Mouse (Mus musculus): Measurements from ENCODE around the gene Gm21083.
"Not testable (repeated sequence)": the region's sequence is repeated elsewhere in the genome, so short reads cannot be mapped to it uniquely, and the experiment has no call there.

Gene Gm21083

DNA sequence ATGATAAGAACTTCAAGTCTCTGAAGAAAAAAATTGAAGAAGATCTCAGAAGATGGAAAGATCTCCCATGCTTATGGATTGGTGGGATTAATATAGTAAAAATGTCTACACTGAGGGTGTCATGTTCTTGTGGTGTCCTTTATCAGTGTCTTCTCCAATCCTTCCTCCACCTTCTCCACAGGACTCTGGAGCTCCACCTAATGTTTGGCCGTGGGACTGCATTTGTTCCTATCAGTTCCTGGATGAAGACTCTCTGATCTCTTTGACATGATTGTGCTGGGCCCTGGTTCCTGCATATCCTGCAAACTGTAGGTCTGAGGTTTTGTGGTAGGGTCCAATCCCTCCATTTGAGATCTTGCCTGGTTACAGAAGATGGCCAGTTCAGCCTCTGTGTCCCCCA, 51.0 kb downstream of the Gm21083 start:
- in situ Hi-C loops (cut with MseI, MboI), result not testable (repeated sequence)

DNA sequence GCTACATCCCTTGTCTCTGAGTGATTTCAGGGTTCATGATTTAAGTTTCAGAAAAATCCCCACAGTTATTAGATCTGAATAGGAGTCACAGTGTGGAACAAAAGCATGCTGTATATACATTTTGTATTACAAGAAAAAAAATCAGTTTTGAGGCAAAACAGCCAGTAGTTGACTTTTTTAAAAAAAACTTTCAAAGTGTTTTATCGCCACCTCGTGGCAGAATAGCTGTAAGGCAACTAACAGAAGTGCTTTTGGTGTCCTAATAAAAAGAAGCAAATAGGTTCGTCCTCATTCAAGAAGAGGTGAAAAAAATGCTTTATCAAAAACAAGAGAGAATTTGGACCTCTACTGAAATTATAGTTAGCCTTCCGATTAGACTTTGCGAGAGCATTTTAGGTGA, 52.9 kb downstream of the Gm21083 start:
- in situ Hi-C loops (cut with MseI, MboI), result not testable (repeated sequence)

Data from mouse trophoblast stem cell (cell line).